Mouse (Mus musculus): ENCODE data around the gene Ubxn10. TPM values are rescaled to one million over a fixed set of nuclear protein-coding genes. Genes with fewer than 3 reads are reported as not detected.

Gene Ubxn10
- polyA plus RNA-seq, 1 experiment from 2014 or later = 3.4 TPM

GRCm38 (mm10) chr4:138690561-138690960, 46.4 kb downstream of the Ubxn10 start:
- DNase-seq (ENCODE audit: low spot score) (no peak), ATAC-seq (no peak)
- H3K9ac ChIP-seq (ENCODE audit: low read length) = no peak overlapping the region
- peaks cover 14% of the 10 kb centered on the region for H3K27me3 ChIP-seq (replicated peaks; ENCODE audit: control insufficient read depth, insufficient read depth, low read length)
- no peak overlapping the region for H3K4me3 ChIP-seq (ENCODE audit: low read depth, low read length)
- H3K4me2 ChIP-seq (ENCODE audit: low read length) = no peak overlapping the region
- H3K27ac ChIP-seq (ENCODE audit: low read depth, low read length) = no peak overlapping the region
- H3K9me3 ChIP-seq (replicated peaks; ENCODE audit: control insufficient read depth, low read length) = no peaks in the 10 kb centered on the region
- peaks cover 53% of the 10 kb centered on the region for H3K4me1 ChIP-seq (ENCODE audit: control insufficient read depth, insufficient read depth, low read length)
- WGBS = 6% methylated on average over 4 of the region's 4 CpGs
- no peaks in the 10 kb centered on the region for H3K36me3 ChIP-seq (ENCODE audit: control insufficient read depth, insufficient read depth, low read length)

GRCm38 (mm10) chr4:138689094-138689512, 47.9 kb downstream of the Ubxn10 start:
- H3K9me3 ChIP-seq (replicated peaks; ENCODE audit: control insufficient read depth, low read length) = no peaks in the 10 kb centered on the region
- 2% methylated on average over 3 of the region's 3 CpGs for WGBS
- H3K4me1 ChIP-seq (ENCODE audit: control insufficient read depth, insufficient read depth, low read length) = peaks cover 53% of the 10 kb centered on the region
- no peak overlapping the region for H3K4me3 ChIP-seq (ENCODE audit: low read depth, low read length)
- no peak overlapping the region for H3K27ac ChIP-seq (ENCODE audit: low read depth, low read length)
- H3K4me2 ChIP-seq (ENCODE audit: low read length) = no peak overlapping the region
- H3K36me3 ChIP-seq (ENCODE audit: control insufficient read depth, insufficient read depth, low read length) = no peaks in the 10 kb centered on the region
- H3K27me3 ChIP-seq (replicated peaks; ENCODE audit: control insufficient read depth, insufficient read depth, low read length) = peaks cover 21% of the 10 kb centered on the region
- DNase-seq (ENCODE audit: low spot score) = peak; percentile 92
- ATAC-seq = peak; percentile 88
- no peak overlapping the region for H3K9ac ChIP-seq (ENCODE audit: low read length)

- Histone ChIP-seq H3K27me3 (replicated peaks; ENCODE audit: control insufficient read depth, insufficient read depth, low read length) (peaks cover 16% of the 10 kb centered on the region; the same call in 1 of the 2 replicates), H3K4me1 (ENCODE audit: control insufficient read depth, insufficient read depth, low read length) (peaks cover 22% of the 10 kb centered on the region), H3K27ac (ENCODE audit: low read depth, low read length) (no peak overlapping the region)
Measured at GRCm38 (mm10) chr4:138685813-138686212, 51.2 kb downstream of the Ubxn10 start.

GRCm38 (mm10) chr4:138682760-138683159, 54.2 kb downstream of the Ubxn10 start:
- no peak overlapping the region for H3K27ac ChIP-seq (ENCODE audit: low read depth, low read length)
- H3K9me3 ChIP-seq (replicated peaks; ENCODE audit: control insufficient read depth, low read length) = no peaks in the 10 kb centered on the region
- H3K9ac ChIP-seq (ENCODE audit: low read length) = no peak overlapping the region
- no peak for DNase-seq (ENCODE audit: low spot score)
- ATAC-seq = peak; percentile 32; the same call in 1 of the 2 replicates
- H3K4me3 ChIP-seq (ENCODE audit: low read depth, low read length) = no peak overlapping the region
- peaks cover 16% of the 10 kb centered on the region; the same call in 1 of the 2 replicates for H3K27me3 ChIP-seq (replicated peaks; ENCODE audit: control insufficient read depth, insufficient read depth, low read length)
- H3K36me3 ChIP-seq (ENCODE audit: control insufficient read depth, insufficient read depth, low read length) = no peaks in the 10 kb centered on the region
- H3K4me1 ChIP-seq (ENCODE audit: control insufficient read depth, insufficient read depth, low read length) = peaks cover 6% of the 10 kb centered on the region; the same call in 1 of the 2 replicates
- H3K4me2 ChIP-seq (ENCODE audit: low read length) = no peak overlapping the region
- WGBS = 57% methylated on average over 2 of the region's 2 CpGs

More at GRCm38 (mm10) chr4:138685813-138686212, 51.2 kb downstream of the Ubxn10 start:
- H3K9me3 ChIP-seq (replicated peaks; ENCODE audit: control insufficient read depth, low read length) = no peaks in the 10 kb centered on the region
- H3K4me3 ChIP-seq (ENCODE audit: low read depth, low read length) = no peak overlapping the region
- no peaks in the 10 kb centered on the region for H3K36me3 ChIP-seq (ENCODE audit: control insufficient read depth, insufficient read depth, low read length)
- H3K9ac ChIP-seq (ENCODE audit: low read length) = no peak overlapping the region
- ATAC-seq = no peak
- no peak overlapping the region for H3K4me2 ChIP-seq (ENCODE audit: low read length)
- no peak for DNase-seq (ENCODE audit: low spot score)
- WGBS = 93% methylated on average over 6 of the region's 6 CpGs

GRCm38 (mm10) chr4:138680124-138680523, 56.8 kb downstream of the Ubxn10 start:
- Histone ChIP-seq H3K27ac (ENCODE audit: low read depth, low read length) (no peak overlapping the region), H3K36me3 (ENCODE audit: control insufficient read depth, insufficient read depth, low read length) (no peaks in the 10 kb centered on the region), H3K4me3 (ENCODE audit: low read depth, low read length) (no peak overlapping the region), H3K4me2 (ENCODE audit: low read length) (no peak overlapping the region), H3K27me3 (replicated peaks; ENCODE audit: control insufficient read depth, insufficient read depth, low read length) (peaks cover 11% of the 10 kb centered on the region), H3K4me1 (ENCODE audit: control insufficient read depth, insufficient read depth, low read length) (peaks cover 4% of the 10 kb centered on the region; the same call in 1 of the 2 replicates), H3K9me3 (replicated peaks; ENCODE audit: control insufficient read depth, low read length) (no peaks in the 10 kb centered on the region), H3K9ac (ENCODE audit: low read length) (no peak overlapping the region)
- DNase-seq (ENCODE audit: low spot score) (no peak), ATAC-seq (no peak)
- WGBS = 78% methylated on average over 4 of the region's 4 CpGs

- WGBS = 21% methylated on average over 16 of the region's 16 CpGs
- DNase-seq (ENCODE audit: low spot score) = peak; percentile 87
- Histone ChIP-seq H3K36me3 (ENCODE audit: control insufficient read depth, insufficient read depth, low read length) (no peaks in the 10 kb centered on the region), H3K9me3 (replicated peaks; ENCODE audit: control insufficient read depth, low read length) (no peaks in the 10 kb centered on the region), H3K4me1 (ENCODE audit: control insufficient read depth, insufficient read depth, low read length) (peaks cover 4% of the 10 kb centered on the region; the same call in 1 of the 2 replicates), H3K4me3 (ENCODE audit: low read depth, low read length) (peak overlapping the region; percentile 11; the same call in 1 of the 2 replicates), H3K27ac (ENCODE audit: low read depth, low read length) (0 out of 2 replicates have a peak overlapping the region, but pooled peaks have one; percentile 2), H3K4me2 (ENCODE audit: low read length) (peak overlapping the region; percentile 39), H3K27me3 (replicated peaks; ENCODE audit: control insufficient read depth, insufficient read depth, low read length) (peaks cover 6% of the 10 kb centered on the region; the same call in 1 of the 2 replicates), H3K9ac (ENCODE audit: low read length) (no peak overlapping the region)
- peak; percentile 37; the same call in 1 of the 2 replicates for ATAC-seq
Measured at GRCm38 (mm10) chr4:138677579-138677978, 59.4 kb downstream of the Ubxn10 start.

- H3K4me1 ChIP-seq (ENCODE audit: control insufficient read depth, insufficient read depth, low read length) = 0 out of 2 replicates have a peak, but pooled peaks cover 4% of the 10 kb centered on the region
- H3K36me3 ChIP-seq (ENCODE audit: control insufficient read depth, insufficient read depth, low read length) = no peaks in the 10 kb centered on the region
- no peak overlapping the region for H3K27ac ChIP-seq (ENCODE audit: low read depth, low read length)
- DNase-seq (ENCODE audit: low spot score) (peak; percentile 26), ATAC-seq (no peak)
- peaks cover 6% of the 10 kb centered on the region; the same call in 1 of the 2 replicates for H3K27me3 ChIP-seq (replicated peaks; ENCODE audit: control insufficient read depth, insufficient read depth, low read length)
- H3K4me3 ChIP-seq (ENCODE audit: low read depth, low read length) = no peak overlapping the region
- no peaks in the 10 kb centered on the region for H3K9me3 ChIP-seq (replicated peaks; ENCODE audit: control insufficient read depth, low read length)
- 13% methylated on average over 16 of the region's 16 CpGs for WGBS
- no peak overlapping the region for H3K4me2 ChIP-seq (ENCODE audit: low read length)
- no peak overlapping the region for H3K9ac ChIP-seq (ENCODE audit: low read length)
Measured at GRCm38 (mm10) chr4:138676480-138676879, 60.5 kb downstream of the Ubxn10 start.

GRCm38 (mm10) chr4:138672160-138672559, 64.8 kb downstream of the Ubxn10 start:
- Histone ChIP-seq H3K27me3 (replicated peaks; ENCODE audit: control insufficient read depth, insufficient read depth, low read length) (peaks cover 10% of the 10 kb centered on the region; the same call in 1 of the 2 replicates), H3K27ac (ENCODE audit: low read depth, low read length) (no peak overlapping the region), H3K4me1 (ENCODE audit: control insufficient read depth, insufficient read depth, low read length) (no peaks in the 10 kb centered on the region), H3K36me3 (ENCODE audit: control insufficient read depth, insufficient read depth, low read length) (no peaks in the 10 kb centered on the region), H3K4me3 (ENCODE audit: low read depth, low read length) (no peak overlapping the region), H3K4me2 (ENCODE audit: low read length) (no peak overlapping the region), H3K9ac (ENCODE audit: low read length) (no peak overlapping the region), H3K9me3 (replicated peaks; ENCODE audit: control insufficient read depth, low read length) (no peaks in the 10 kb centered on the region)
- ATAC-seq = no peak
- WGBS = 90% methylated on average over 3 of the region's 4 CpGs
- no peak for DNase-seq (ENCODE audit: low spot score)

GRCm38 (mm10) chr4:138670093-138670889, 66.7 kb downstream of the Ubxn10 start:
- no peak overlapping the region for H3K27ac ChIP-seq (ENCODE audit: low read depth, low read length)
- no peak overlapping the region for H3K4me3 ChIP-seq (ENCODE audit: low read depth, low read length)
- no peaks in the 10 kb centered on the region for H3K9me3 ChIP-seq (replicated peaks; ENCODE audit: control insufficient read depth, low read length)
- WGBS = 88% methylated on average over 11 of the region's 11 CpGs
- H3K9ac ChIP-seq (ENCODE audit: low read length) = no peak overlapping the region
- no peak for DNase-seq (ENCODE audit: low spot score)
- no peaks in the 10 kb centered on the region for H3K4me1 ChIP-seq (ENCODE audit: control insufficient read depth, insufficient read depth, low read length)
- no peak for ATAC-seq
- H3K36me3 ChIP-seq (ENCODE audit: control insufficient read depth, insufficient read depth, low read length) = no peaks in the 10 kb centered on the region
- H3K4me2 ChIP-seq (ENCODE audit: low read length) = no peak overlapping the region
- peaks cover 3% of the 10 kb centered on the region; the same call in 1 of the 2 replicates for H3K27me3 ChIP-seq (replicated peaks; ENCODE audit: control insufficient read depth, insufficient read depth, low read length)
